Mouse (Mus musculus) limb, embryonic 12.5 days (tissue): ENCODE data around the gene Dse. TPM values are rescaled to one million over a fixed set of nuclear protein-coding genes. Genes with fewer than 3 reads are reported as not detected.

Experiments used
- ATAC-seq: fragments of 200-750 bp; cut with Nextera tagmentation; 2 replicates; pipeline ENCODE4 v1.8.0; 2017; ENCODE audit warnings: low read depth, moderate TSS enrichment; ENCODE audit not compliant: insufficient number of reproducible peaks, insufficient read depth, low FRiP score, low TSS enrichment
- H3K27ac ChIP-seq: fragments of 300-500 bp; sonication (generic); 2 replicates; pipeline ENCODE4 v1.5.1; 2016; ENCODE audit warnings: mild to moderate bottlenecking, moderate library complexity
- H3K27me3 ChIP-seq: fragments of 300-500 bp; sonication (generic); 2 replicates; pipeline ENCODE4 v1.6.1; 2016; ENCODE audit warnings: mild to moderate bottlenecking, moderate library complexity
- H3K36me3 ChIP-seq: fragments of 300-500 bp; sonication (generic); 2 replicates; pipeline ENCODE4 v1.6.1; 2016; ENCODE audit warnings: mild to moderate bottlenecking, moderate library complexity
- H3K4me1 ChIP-seq: fragments of 300-500 bp; sonication (generic); replicated peaks from 2 replicates; pipeline ENCODE4 v1.6.1; 2016
- H3K4me2 ChIP-seq: fragments of 300-500 bp; sonication (generic); 2 replicates; pipeline ENCODE4 v1.6.1; 2016; ENCODE audit warnings: mild to moderate bottlenecking, moderate library complexity
- H3K4me3 ChIP-seq: fragments of 300-500 bp; sonication (generic); replicated peaks from 2 replicates; pipeline ENCODE4 v1.5.1; 2016; ENCODE audit warnings: mild to moderate bottlenecking
- H3K9ac ChIP-seq: fragments of 300-500 bp; sonication (generic); replicated peaks from 2 replicates; pipeline ENCODE4 v1.6.1; 2016; ENCODE audit warnings: mild to moderate bottlenecking, moderate library complexity
- H3K9me3 ChIP-seq: fragments of 300-500 bp; sonication (generic); 2 replicates; pipeline ENCODE4 v1.6.1; 2016; ENCODE audit warnings: mild to moderate bottlenecking, moderate library complexity
- WGBS: fragments of 180-500 bp; shearing (Covaris S2); methylation state at CpG from one replicate; pipeline ENCODE4 v1.1.7; 2016; 5-methylcytosine and 5-hydroxymethylcytosine counted together
- polyA plus RNA-seq: library from polyadenylated mRNA; unstranded; fragments of >200 nt; fragmentation: Nextera tagmentation; extraction: Ambion mirVana; gene quantifications from 2 replicates; pipeline ENCODE4 v1.2.1, GENCODE M21; 2016

Dse gene
- polyA plus RNA-seq, 1 experiment from 2014 or later = 39.0 TPM

GRCm38 (mm10) chr10:34229491-34229890 lies 22.0 kb upstream of the Dse start:
- Histone ChIP-seq H3K36me3 (no peaks in the 10 kb centered on the region), H3K9me3 (no peaks in the 10 kb centered on the region), H3K4me2 (no peak overlapping the region), H3K27ac (no peak overlapping the region), H3K4me3 (no peak overlapping the region), H3K27me3 (no peaks in the 10 kb centered on the region), H3K9ac (no peak overlapping the region), H3K4me1 (no peaks in the 10 kb centered on the region)
- 72% methylated on average over 4 of the region's 4 CpGs for WGBS
- ATAC-seq = no peak

- Histone ChIP-seq H3K27ac (no peak overlapping the region), H3K4me3 (no peak overlapping the region), H3K4me2 (no peak overlapping the region), H3K36me3 (no peaks in the 10 kb centered on the region), H3K4me1 (peaks cover 3% of the 10 kb centered on the region; the same call in 1 of the 2 replicates), H3K27me3 (no peaks in the 10 kb centered on the region), H3K9me3 (no peaks in the 10 kb centered on the region), H3K9ac (no peak overlapping the region)
- 64% methylated on average over 3 of the region's 3 CpGs for WGBS
- ATAC-seq = no peak
Measured at GRCm38 (mm10) chr10:34223660-34224059, 16.1 kb upstream of the Dse start.

- ATAC-seq = no peak
Measured at GRCm38 (mm10) chr10:34221909-34222620, 14.6 kb upstream of the Dse start.

GRCm38 (mm10) chr10:34218191-34218590 lies 10.7 kb upstream of the Dse start:
- Histone ChIP-seq H3K27me3 (no peaks in the 10 kb centered on the region), H3K4me3 (no peak overlapping the region), H3K4me2 (no peak overlapping the region), H3K27ac (no peak overlapping the region), H3K4me1 (peaks cover 3% of the 10 kb centered on the region; the same call in 1 of the 2 replicates), H3K9ac (no peak overlapping the region), H3K36me3 (no peaks in the 10 kb centered on the region), H3K9me3 (no peaks in the 10 kb centered on the region)
- ATAC-seq = no peak
- 93% methylated on average over 3 of the region's 3 CpGs for WGBS

More at GRCm38 (mm10) chr10:34221909-34222620, 14.6 kb upstream of the Dse start:
- Histone ChIP-seq H3K27ac (no peak overlapping the region), H3K4me1 (peaks cover 3% of the 10 kb centered on the region; the same call in 1 of the 2 replicates), H3K9ac (no peak overlapping the region), H3K4me3 (no peak overlapping the region), H3K36me3 (no peaks in the 10 kb centered on the region), H3K27me3 (no peaks in the 10 kb centered on the region), H3K9me3 (no peaks in the 10 kb centered on the region), H3K4me2 (no peak overlapping the region)
- 65% methylated on average over 3 of the region's 3 CpGs for WGBS

GRCm38 (mm10) chr10:34215667-34216066 lies 8.2 kb upstream of the Dse start:
- Histone ChIP-seq H3K9ac (no peak overlapping the region), H3K4me3 (no peak overlapping the region), H3K36me3 (no peaks in the 10 kb centered on the region), H3K9me3 (no peaks in the 10 kb centered on the region), H3K4me1 (no peaks in the 10 kb centered on the region), H3K27me3 (no peaks in the 10 kb centered on the region), H3K27ac (no peak overlapping the region), H3K4me2 (no peak overlapping the region)
- no peak for ATAC-seq
- 71% methylated on average over 1 of the region's 1 CpGs for WGBS

GRCm38 (mm10) chr10:34209951-34210350 lies 2.4 kb upstream of the Dse start:
- H3K27ac ChIP-seq = no peak overlapping the region
- no peak overlapping the region for H3K9ac ChIP-seq
- H3K9me3 ChIP-seq = no peaks in the 10 kb centered on the region
- no peaks in the 10 kb centered on the region for H3K27me3 ChIP-seq
- H3K36me3 ChIP-seq = no peaks in the 10 kb centered on the region
- H3K4me3 ChIP-seq = no peak overlapping the region
- H3K4me1 ChIP-seq = peaks cover 12% of the 10 kb centered on the region; the same call in 1 of the 2 replicates
- no peak overlapping the region for H3K4me2 ChIP-seq
- no peak for ATAC-seq

GRCm38 (mm10) chr10:34208031-34208430 lies 516 bp upstream of the Dse start:
- Histone ChIP-seq H3K9me3 (no peaks in the 10 kb centered on the region), H3K4me2 (peak overlapping the region; percentile 68), H3K9ac (peak overlapping the region; percentile 88), H3K27ac (peak overlapping the region; percentile 97), H3K27me3 (no peaks in the 10 kb centered on the region), H3K4me1 (peaks cover 20% of the 10 kb centered on the region; the same call in 1 of the 2 replicates), H3K36me3 (peaks cover 5% of the 10 kb centered on the region; the same call in 1 of the 2 replicates), H3K4me3 (peak overlapping the region; percentile 78)
- 4% methylated on average over 13 of the region's 13 CpGs for WGBS
- no peak for ATAC-seq

GRCm38 (mm10) chr10:34206783-34207502 lies 572 bp downstream of the Dse start:
- under 1% methylated on average over 58 of the region's 65 CpGs for WGBS
- peak overlapping the region; percentile 97 for H3K27ac ChIP-seq
- ATAC-seq = peak; percentile 95
- H3K4me3 ChIP-seq = peak overlapping the region; percentile 78
- peak overlapping the region; percentile 68 for H3K4me2 ChIP-seq
- peak overlapping the region; percentile 88 for H3K9ac ChIP-seq
- no peaks in the 10 kb centered on the region for H3K27me3 ChIP-seq
- H3K9me3 ChIP-seq = no peaks in the 10 kb centered on the region
- peaks cover 9% of the 10 kb centered on the region; the same call in 1 of the 2 replicates for H3K36me3 ChIP-seq
- peaks cover 24% of the 10 kb centered on the region; the same call in 1 of the 2 replicates for H3K4me1 ChIP-seq

GRCm38 (mm10) chr10:34206436-34206782 lies 1.1 kb downstream of the Dse start:
- peaks cover 9% of the 10 kb centered on the region; the same call in 1 of the 2 replicates for H3K36me3 ChIP-seq
- 0% methylated on average over 15 of the region's 15 CpGs for whole genome bisulfite sequencing
- ATAC-seq = peak; percentile 79
- H3K4me2 ChIP-seq = peak overlapping the region; percentile 68
- peaks cover 24% of the 10 kb centered on the region; the same call in 1 of the 2 replicates for H3K4me1 ChIP-seq
- no peaks in the 10 kb centered on the region for H3K27me3 ChIP-seq
- peak overlapping the region; percentile 97 for H3K27ac ChIP-seq
- no peaks in the 10 kb centered on the region for H3K9me3 ChIP-seq
- H3K9ac ChIP-seq = peak overlapping the region; percentile 88
- H3K4me3 ChIP-seq = peak overlapping the region; percentile 78

- Histone ChIP-seq H3K4me1 (peaks cover 24% of the 10 kb centered on the region; the same call in 1 of the 2 replicates), H3K27me3 (no peaks in the 10 kb centered on the region), H3K9me3 (no peaks in the 10 kb centered on the region), H3K4me2 (peak overlapping the region; percentile 68), H3K9ac (no peak overlapping the region), H3K27ac (no peak overlapping the region), H3K4me3 (peak overlapping the region; percentile 78; the same call in 1 of the 2 replicates), H3K36me3 (peaks cover 9% of the 10 kb centered on the region; the same call in 1 of the 2 replicates)
- 100% methylated on average over 1 of the region's 1 CpGs for WGBS
- ATAC-seq = no peak
Measured at GRCm38 (mm10) chr10:34205825-34206224, 1.7 kb downstream of the Dse start.

- no peak overlapping the region for H3K9ac ChIP-seq
- H3K4me3 ChIP-seq = no peak overlapping the region
- H3K4me1 ChIP-seq = peaks cover 18% of the 10 kb centered on the region; the same call in 1 of the 2 replicates
- H3K4me2 ChIP-seq = no peak overlapping the region
- H3K9me3 ChIP-seq = 0 out of 2 replicates have a peak, but pooled peaks cover 6% of the 10 kb centered on the region
- ATAC-seq = no peak
- H3K27me3 ChIP-seq = no peaks in the 10 kb centered on the region
- WGBS = 90% methylated on average over 1 of the region's 1 CpGs
- no peak overlapping the region for H3K27ac ChIP-seq
- peaks cover 14% of the 10 kb centered on the region; the same call in 1 of the 2 replicates for H3K36me3 ChIP-seq
Measured at GRCm38 (mm10) chr10:34200689-34201088, 6.8 kb downstream of the Dse start.
